ENCODE assay signal across 8 mouse cellular contexts in genomic region chr11:50431134-50432068, GRCm38 (mm10). TPM values are rescaled to one million over a fixed set of nuclear protein-coding genes. Genes with fewer than 3 reads are reported as not detected.
DNase-seq lines count a peak whose midpoint lies in the region; ATAC-seq and TF ChIP-seq lines count a peak whose summit lies in the region.

No protein-coding gene starts in this region.

- no peak; the same call in 1 of the 2 replicates for TF ChIP-seq POLR2A in thymus, adult 2 months (IDR thresholded peaks at IDR 0.05; ENCODE audit: control insufficient read depth, extremely low read depth, insufficient read depth, low read length, poor library complexity)
- no peak for TF ChIP-seq POLR2A in cortical plate, adult 2 months (IDR thresholded peaks at IDR 0.05; ENCODE audit: extremely low read depth, insufficient read depth, low read length)
- TF ChIP-seq POLR2A in liver, adult 2 months (IDR thresholded peaks at IDR 0.05; ENCODE audit: extremely low read depth, insufficient read depth, low read length): no peak
- no peak for TF ChIP-seq POLR2A in myocyte (IDR thresholded peaks at IDR 0.05; ENCODE audit: insufficient read length, low read depth)

- peaks cover 5% of the 10 kb centered on the region; the same call in 1 of the 2 replicates for H3K79me2 ChIP-seq in liver, adult 2 months (ENCODE audit: control insufficient read depth, insufficient read depth, low read length)
- H3K79me2 ChIP-seq in myocyte (ENCODE audit: control insufficient read depth, insufficient read depth): no peaks in the 10 kb centered on the region

- 35% methylated on average over 32 of the region's 32 CpGs for WGBS in thymus, adult 2 months
- 20% methylated on average over 32 of the region's 32 CpGs for WGBS in heart, embryonic 12.5 days
- 38% methylated on average over 32 of the region's 32 CpGs for WGBS in liver, adult 2 months

- DNase-seq in thymus, adult 2 months: peak; percentile 21
- no peak for DNase-seq in thymus, postnatal 25 days
- peak; percentile 65 for DNase-seq in liver, adult 2 months (ENCODE audit: extremely low read depth, low read depth, low spot score)
- DNase-seq in right cerebral cortex, postnatal 25 days: no peak
- no peak for DNase-seq in layer of hippocampus, postnatal 36 days

- H3K9ac ChIP-seq in heart, embryonic 12.5 days: peak overlapping the region; percentile 81
- peak overlapping the region; percentile 96 for H3K9ac ChIP-seq in liver, adult 2 months (ENCODE audit: low read depth, low read length)

- no peaks in the 10 kb centered on the region for H3K9me3 ChIP-seq in heart, embryonic 12.5 days (replicated peaks)

- no peaks in the 10 kb centered on the region for H3K27me3 ChIP-seq in thymus, adult 2 months (ENCODE audit: control insufficient read depth, insufficient read depth, low read length)
- no peaks in the 10 kb centered on the region for H3K27me3 ChIP-seq in heart, embryonic 12.5 days (replicated peaks)
- no peaks in the 10 kb centered on the region for H3K27me3 ChIP-seq in liver, adult 2 months (ENCODE audit: control insufficient read depth, insufficient read depth, low read length)
- H3K27me3 ChIP-seq in myocyte (ENCODE audit: control insufficient read depth, insufficient read depth, insufficient read length): no peaks in the 10 kb centered on the region

- ATAC-seq in heart, embryonic 12.5 days (ENCODE audit: insufficient number of reproducible peaks, low FRiP score): 0 out of 2 replicates have a peak, but pooled peaks have one; percentile 22

- no peak for TF ChIP-seq CTCF in thymus, adult 2 months (IDR thresholded peaks at IDR 0.05; ENCODE audit: borderline replicate concordance, control insufficient read depth, extremely low read depth, insufficient read depth, low read length, poor library complexity)
- no peak for TF ChIP-seq CTCF in cortical plate, adult 2 months (IDR thresholded peaks at IDR 0.05; ENCODE audit: extremely low read depth, insufficient read depth, low read length)
- no peak for TF ChIP-seq CTCF in liver, adult 2 months (IDR thresholded peaks at IDR 0.05; ENCODE audit: low read depth, low read length)

- peak overlapping the region; percentile 76 for H3K4me2 ChIP-seq in heart, embryonic 12.5 days
- H3K4me2 ChIP-seq in myocyte (ENCODE audit: low read depth): peak overlapping the region; percentile 82

- H3K36me3 ChIP-seq in thymus, adult 2 months (ENCODE audit: control insufficient read depth, insufficient read depth, low read length): no peaks in the 10 kb centered on the region
- no peaks in the 10 kb centered on the region for H3K36me3 ChIP-seq in heart, embryonic 12.5 days
- no peaks in the 10 kb centered on the region for H3K36me3 ChIP-seq in liver, adult 2 months (ENCODE audit: control insufficient read depth, insufficient read depth, low read length)
- H3K36me3 ChIP-seq in myocyte (ENCODE audit: control insufficient read depth, insufficient read depth): no peaks in the 10 kb centered on the region

- H3K4me1 ChIP-seq in thymus, adult 2 months (replicated peaks; ENCODE audit: control insufficient read depth, insufficient read depth, low read length): peaks cover 5% of the 10 kb centered on the region
- H3K4me1 ChIP-seq in cortical plate, adult 2 months (ENCODE audit: control insufficient read depth, insufficient read depth, low read length): peaks cover 5% of the 10 kb centered on the region
- H3K4me1 ChIP-seq in heart, embryonic 12.5 days (replicated peaks): peaks cover 10% of the 10 kb centered on the region
- peaks cover 2% of the 10 kb centered on the region; the same call in 1 of the 2 replicates for H3K4me1 ChIP-seq in liver, adult 2 months (ENCODE audit: control insufficient read depth, insufficient read depth, low read length)

- H3K27ac ChIP-seq in thymus, adult 2 months (ENCODE audit: control insufficient read depth, insufficient read depth, low read length): peak overlapping the region; percentile 28; the same call in 1 of the 2 replicates
- peak overlapping the region; percentile 99 for H3K27ac ChIP-seq in cortical plate, adult 2 months (ENCODE audit: insufficient read depth, low read length)
- H3K27ac ChIP-seq in heart, embryonic 12.5 days (ENCODE audit: poor library complexity, severe bottlenecking): peak overlapping the region; percentile 80
- peak overlapping the region; percentile 96 for H3K27ac ChIP-seq in liver, adult 2 months (replicated peaks; ENCODE audit: insufficient read depth, low read depth, low read length)

- H3ac ChIP-seq in myocyte (ENCODE audit: control insufficient read depth, insufficient read length): peak overlapping the region; percentile 93

- H3K4me3 ChIP-seq in thymus, adult 2 months (ENCODE audit: control insufficient read depth, insufficient read depth, low read length): peak overlapping the region; percentile 97
- H3K4me3 ChIP-seq in cortical plate, adult 2 months (ENCODE audit: insufficient read depth, low read length): peak overlapping the region; percentile 65
- H3K4me3 ChIP-seq in heart, embryonic 12.5 days: peak overlapping the region; percentile 70
- H3K4me3 ChIP-seq in liver, adult 2 months (ENCODE audit: insufficient read depth, low read depth, low read length): peak overlapping the region; percentile 92
- peak overlapping the region; percentile 50 for H3K4me3 ChIP-seq in myocyte

TF ChIP-seq in myocyte, 11 proteins besides CTCF, POLR2A, EP300 and RAD21:
- TF ChIP-seq MAX (IDR thresholded peaks at IDR 0.05; ENCODE audit: low read depth): no peak
- TF ChIP-seq USF1 (IDR thresholded peaks at IDR 0.05; ENCODE audit: low read depth): peak; percentile 92

RNA-seq across cellular contexts. Expression of gene Rufy1, which starts 0.5 kb away (rescaled TPM):
- 9.5 and 10.7 TPM in 2 replicates for polyA plus RNA-seq in thymus, adult 2 months (2012; rRNA removed)
- polyA plus RNA-seq in cortical plate, adult 2 months (2012; rRNA removed): 36.4 and 37.5 TPM in 2 replicates
- 19.6 and 21.8 TPM in 2 replicates for polyA plus RNA-seq in heart, embryonic 12.5 days (2016; fragmentation: Nextera tagmentation; extraction: Ambion mirVana)
- total RNA-seq in liver, adult 2 months (2014; rRNA removed): 10.5 and 10.6 TPM in 2 replicates
- polyA plus RNA-seq in liver, adult 2 months (2012; rRNA removed): 7.4 and 8.1 TPM in 2 replicates
- 13.9 TPM for polyA plus RNA-seq in myocyte (2012; fragmentation: generic; extraction: Trizol)
- total RNA-seq in layer of hippocampus, postnatal 36 days (2021): 10 to 100 TPM; 29.6 to 30.1 TPM

RNA-seq across cellular contexts. Expression of gene Hnrnph1, which starts 54.6 kb away (rescaled TPM):
- polyA plus RNA-seq in thymus, adult 2 months (2012; rRNA removed): 147 and 164 TPM in 2 replicates
- polyA plus RNA-seq in cortical plate, adult 2 months (2012; rRNA removed): 227 and 311 TPM in 2 replicates
- polyA plus RNA-seq in heart, embryonic 12.5 days (2016; fragmentation: Nextera tagmentation; extraction: Ambion mirVana): 255 and 272 TPM in 2 replicates
- 84.3 and 97.1 TPM in 2 replicates for total RNA-seq in liver, adult 2 months (2014; rRNA removed)
- 13.7 and 17.6 TPM in 2 replicates for polyA plus RNA-seq in liver, adult 2 months (2012; rRNA removed)
- 54.5 TPM for polyA plus RNA-seq in myocyte (2012; fragmentation: generic; extraction: Trizol)
- total RNA-seq in layer of hippocampus, postnatal 36 days (2021): 100 to 1,000 TPM; 303 to 325 TPM

Comparison
In these comparisons a context has a peak if more than half of its experiments do, and no peak if none do; other contexts are left out.
1. DNase-seq: peak in thymus, adult 2 months (single experiment) and liver, adult 2 months (single experiment); none in thymus, postnatal 25 days (single experiment), right cerebral cortex, postnatal 25 days (single experiment) and layer of hippocampus, postnatal 36 days (0 of 2).
2. H3K27ac ChIP-seq: peak in every context shown above with its lines; median percentile 99 in cortical plate, adult 2 months; 96 in liver, adult 2 months; 80 in heart, embryonic 12.5 days; 28 in thymus, adult 2 months.
3. Peak in every context shown above with its lines, with median percentiles within 50 percentile points of each other: H3K4me3 ChIP-seq.